Mouse (Mus musculus): ENCODE data around the gene Rpl27. TPM values are rescaled to one million over a fixed set of nuclear protein-coding genes. Genes with fewer than 3 reads are reported as not detected.
"Not testable (repeated sequence)": the region's sequence is repeated elsewhere in the genome, so short reads cannot be mapped to it uniquely, and the experiment has no call there.

Rpl27 gene
- total RNA-seq (2021) = 10 to 100 TPM; 49.7 to 52.9 TPM
- long read RNA-seq, experiment 1, transcript Rpl27-201 (5 exons, 614 nt) = major isoform, 38 of 55 reads
- long read RNA-seq, experiment 1, transcript Rpl27-202 (4 exons, 732 nt) = minor isoform, 15 of 55 reads
- long read RNA-seq, experiment 1, partial matches to known transcripts = 0 of 55 reads
- long read RNA-seq, experiment 1, other reads (novel, unspliced or antisense) = 2 of 55 reads
- long read RNA-seq, experiment 2, transcript Rpl27-201 (5 exons, 614 nt) = major isoform, 32 of 44 reads
- long read RNA-seq, experiment 2, transcript Rpl27-202 (4 exons, 732 nt) = minor isoform, 11 of 44 reads
- long read RNA-seq, experiment 2, partial matches to known transcripts = 1 of 44 reads
- long read RNA-seq, experiment 2, other reads (novel, unspliced or antisense) = 0 of 44 reads

DNA sequence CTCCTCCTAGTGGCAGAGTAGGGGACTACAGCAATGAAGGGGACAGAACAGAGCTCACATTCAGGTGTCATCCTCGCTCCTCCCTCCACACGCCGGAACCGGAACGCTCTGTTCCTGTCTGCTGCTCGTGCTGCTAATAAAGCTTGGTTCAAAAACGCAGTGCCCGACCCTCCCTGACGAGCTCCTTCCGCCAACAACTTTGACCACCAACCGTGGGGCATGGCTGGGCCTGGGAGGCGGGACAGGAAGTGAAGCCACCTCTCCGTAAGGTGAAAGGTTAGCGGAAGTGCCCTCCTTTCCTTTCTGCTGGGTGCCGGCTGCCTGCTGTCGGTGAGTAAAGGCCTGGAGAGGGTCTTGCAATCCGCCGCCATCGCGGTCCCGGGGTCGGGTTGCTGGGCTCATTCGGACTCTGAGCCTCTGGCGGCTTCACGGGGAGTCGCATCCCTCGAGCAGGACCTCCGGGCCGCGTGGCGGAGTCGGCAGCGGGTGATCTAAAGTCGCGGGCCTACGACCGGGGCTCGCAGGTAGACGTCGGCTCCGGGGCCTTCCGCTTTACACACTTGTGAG, at the start of gene Rpl27:
TSS of gene Rpl27 (plus strand) at position 172 of the 567 bp plus-strand sequence.
- peak; percentile 93 to 95 for DNase-seq
- intact Hi-C loops (cut with DNase I) = no loop called here

- intact Hi-C loops (cut with DNase I) = loop anchor here (1.0 to 5.0 kb wide), 3 partner anchors 40 to 183 kb away; no protein-coding TSS in a partner anchor
- DNase-seq = peak; percentile 80 to 88
Observed at GRCm38 (mm10) chr11:101395110-101395509, 47.0 kb upstream of the Rpl27 start.

- intact Hi-C loops (cut with DNase I) = no loop called here
Observed at GRCm38 (mm10) chr11:101415306-101415705, 26.8 kb upstream of the Rpl27 start.

DNA sequence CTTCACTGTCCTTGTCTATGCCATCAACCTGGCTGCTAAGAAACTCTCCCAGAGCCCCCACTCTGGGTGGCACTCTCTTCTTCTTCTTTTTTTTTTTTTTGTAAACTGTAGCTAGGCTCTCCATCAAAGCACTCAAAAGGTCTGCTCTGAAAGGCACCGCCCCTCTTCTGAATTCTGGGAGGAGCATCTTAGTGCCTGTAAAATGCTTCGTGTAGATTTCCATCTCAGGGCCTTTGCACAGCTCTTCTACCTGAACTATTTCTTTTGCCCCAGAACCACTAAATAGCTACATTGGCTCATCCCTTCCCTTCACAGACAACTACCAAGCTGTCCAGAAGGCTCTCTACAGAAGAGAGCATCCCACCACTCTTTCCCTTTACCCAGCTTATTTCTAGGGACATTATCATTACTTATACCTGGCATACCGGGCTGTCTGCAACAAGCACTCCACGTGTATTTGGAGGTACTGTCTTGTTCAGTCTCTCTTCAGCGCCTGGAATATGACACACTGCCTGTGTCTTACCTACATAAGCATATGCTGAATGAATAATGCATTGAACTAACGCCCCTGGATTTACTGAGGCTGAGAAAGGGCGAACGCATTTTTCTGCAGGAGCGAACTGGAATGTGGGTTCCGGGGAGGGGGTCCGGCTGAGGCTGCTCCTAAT, 25.5 kb upstream of the Rpl27 start:
- no peak for DNase-seq
- intact Hi-C loops (cut with DNase I) = no loop called here

More at GRCm38 (mm10) chr11:101415306-101415705, 26.8 kb upstream of the Rpl27 start:
- no peak for DNase-seq

DNA sequence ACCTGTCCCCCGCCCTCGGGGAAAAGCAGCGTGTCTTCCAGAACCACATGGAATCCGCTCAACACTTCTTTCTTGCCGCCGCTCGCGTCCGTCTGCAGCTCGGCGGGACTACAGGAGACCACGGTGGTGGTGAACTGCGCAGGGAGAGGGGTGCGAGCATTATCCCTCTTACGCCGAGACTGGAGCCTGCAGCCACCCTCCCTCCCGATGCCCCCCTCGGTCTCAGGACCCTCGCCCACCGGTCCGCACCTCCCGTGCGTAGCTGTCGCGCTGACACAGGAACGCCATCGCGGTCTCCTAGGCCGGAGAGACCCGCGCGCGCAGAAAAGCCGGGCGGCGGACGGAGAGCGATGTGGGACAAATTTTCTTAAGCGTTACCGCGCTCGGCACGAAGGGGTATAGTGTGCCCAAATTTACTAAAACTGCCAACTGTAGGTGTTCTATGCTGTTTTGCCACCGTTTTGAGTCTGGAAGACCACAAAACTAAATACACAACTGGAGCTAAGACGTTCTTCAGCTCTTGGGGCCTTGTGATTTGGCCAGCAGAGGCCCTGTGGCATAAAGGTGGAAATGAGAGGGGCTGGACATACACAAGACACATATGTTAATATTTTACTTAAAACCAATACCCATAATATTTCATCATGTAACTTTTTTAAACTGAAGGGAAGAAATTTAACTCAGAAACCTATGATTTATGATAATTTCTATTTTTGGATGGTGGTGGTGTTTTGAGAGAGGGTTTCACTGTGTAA, 24.8 kb upstream of the Rpl27 start, which contains the start of gene Aarsd1:
TSS of gene Aarsd1 (minus strand) at position 515 of the 755 bp plus-strand sequence.
- peak; percentile 89 to 94 for DNase-seq
- intact Hi-C loops (cut with DNase I) = no loop called here

DNA sequence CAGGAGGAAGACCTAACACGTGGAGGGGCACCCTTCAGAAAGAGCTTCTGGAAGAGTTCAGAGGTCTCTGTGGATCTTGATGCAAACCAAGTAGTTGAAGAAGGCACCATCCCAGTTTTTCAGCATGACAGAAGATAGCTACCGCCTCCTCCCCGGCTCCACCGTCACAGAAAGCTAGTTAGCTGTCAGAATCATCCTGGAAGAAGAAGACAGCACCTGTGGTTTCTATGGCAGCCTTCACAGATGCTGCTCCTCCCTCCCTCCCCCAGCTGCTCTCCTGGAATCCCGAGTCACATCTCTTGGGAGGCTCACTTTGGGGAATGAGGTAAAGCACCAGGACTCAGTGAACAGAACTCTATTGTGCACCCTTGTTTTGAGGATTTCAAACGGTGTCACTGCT, 23.1 kb upstream of the Rpl27 start:
- intact Hi-C loops (cut with DNase I) = no loop called here
- DNase-seq = no peak

DNA sequence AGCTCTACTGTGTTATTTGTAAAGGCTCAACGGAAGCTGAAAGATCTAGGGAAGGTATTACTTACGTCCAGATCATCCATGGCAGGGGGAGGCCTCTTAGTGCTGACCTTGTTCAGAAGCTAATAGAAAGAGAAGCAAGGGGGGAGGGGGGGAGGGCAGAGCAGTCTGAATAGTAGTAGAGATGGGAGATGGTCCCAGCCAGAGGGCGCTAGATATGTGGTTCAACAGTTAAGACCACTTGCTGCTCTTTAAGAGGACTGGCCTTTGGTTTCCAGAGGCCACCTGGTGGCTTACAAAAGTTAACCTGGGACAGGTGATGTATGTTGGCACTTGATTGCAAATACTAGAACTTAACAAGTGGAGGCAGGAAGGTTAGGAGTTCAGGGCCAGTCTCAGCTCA, 22.5 kb upstream of the Rpl27 start:
- intact Hi-C loops (cut with DNase I) = no loop called here
- no peak for DNase-seq

DNA sequence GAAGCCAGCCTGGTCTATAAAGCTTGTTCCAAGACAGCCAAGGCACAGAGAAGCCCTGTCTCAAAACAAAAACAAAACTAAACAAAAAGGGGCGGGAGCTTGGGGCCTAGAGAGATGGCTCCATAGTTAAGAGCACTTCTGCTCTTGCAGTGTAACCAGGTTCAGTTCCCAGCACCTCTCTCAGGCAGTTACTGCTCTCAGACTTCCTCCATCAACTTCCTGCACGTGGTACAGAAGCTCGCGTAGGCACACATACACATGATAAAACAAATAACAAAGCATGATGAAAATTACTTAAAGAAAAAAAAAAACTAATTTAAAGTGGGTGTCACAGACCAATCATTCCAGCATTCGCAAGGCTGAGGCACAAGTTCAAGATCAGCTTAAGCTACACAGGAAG, 21.9 kb upstream of the Rpl27 start:
- intact Hi-C loops (cut with DNase I) = no loop called here
- DNase-seq = no peak

- intact Hi-C loops (cut with DNase I) = no loop called here
- peak; percentile 33 to 36 for DNase-seq
Observed at GRCm38 (mm10) chr11:101424105-101424851, 17.8 kb upstream of the Rpl27 start, which contains the start of gene Gm27029. Gene Gm27029, minus strand, starts transcription at chr11:101424796.

DNA sequence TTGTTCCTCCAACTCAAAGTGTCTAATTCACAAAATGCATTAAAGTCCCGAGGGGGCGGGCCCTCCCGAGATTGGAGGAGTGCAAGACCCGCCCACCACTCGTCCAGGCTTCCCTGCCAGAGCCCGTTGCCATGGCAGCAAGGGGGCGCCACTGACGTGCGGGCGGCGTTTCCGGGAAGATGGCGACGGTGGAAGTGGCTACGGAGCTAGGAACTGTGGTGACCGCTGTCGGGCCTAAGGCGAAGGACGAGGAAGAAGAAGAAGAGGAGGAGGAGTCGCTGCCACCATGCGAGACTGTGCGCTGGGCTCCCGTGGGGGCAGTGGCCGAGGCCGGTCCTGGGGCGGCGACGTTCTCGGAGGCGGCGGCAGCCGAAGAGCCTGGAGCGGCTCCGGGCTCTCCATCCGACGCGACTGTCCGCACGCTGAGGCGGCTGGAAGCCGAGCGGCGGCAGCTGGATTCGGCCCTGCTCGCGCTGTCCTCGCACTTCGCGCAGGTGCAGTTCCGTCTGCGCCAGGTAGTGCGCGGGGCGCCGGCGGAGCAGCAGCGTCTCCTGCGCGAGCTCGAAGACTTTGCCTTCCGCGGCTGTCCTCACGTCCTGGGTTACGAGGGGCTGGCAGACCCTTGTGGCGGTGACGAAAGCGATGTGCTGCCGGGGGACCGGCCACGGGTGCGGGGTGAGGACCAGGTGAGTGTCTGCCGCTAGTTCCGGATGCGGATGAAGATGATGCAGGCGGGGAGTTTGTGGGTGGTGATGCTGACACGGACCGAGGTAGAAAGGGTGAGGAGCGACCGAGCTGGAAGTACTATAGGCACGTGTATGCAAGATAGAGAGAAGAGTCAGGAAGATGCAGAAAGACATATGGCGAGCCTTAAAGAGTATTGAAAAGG, 16.9 kb upstream of the Rpl27 start, which contains the start of the genes Rundc1 and Ptges3l:
TSS of gene Rundc1 (plus strand) at position 161 of the 889 bp plus-strand sequence.
TSS of gene Ptges3l (minus strand) at position 409 of the 889 bp plus-strand sequence.
- intact Hi-C loops (cut with DNase I) = no loop called here
- DNase-seq = peak; percentile 99 to 100

GRCm38 (mm10) chr11:101426165-101426564, 15.9 kb upstream of the Rpl27 start:
- no peak for DNase-seq
- intact Hi-C loops (cut with DNase I) = no loop called here

- intact Hi-C loops (cut with DNase I) = no loop called here
- no peak for DNase-seq
Observed at GRCm38 (mm10) chr11:101431327-101431726, 10.8 kb upstream of the Rpl27 start.

- intact Hi-C loops (cut with DNase I) = no loop called here
- DNase-seq = no peak
Observed at GRCm38 (mm10) chr11:101433396-101433795, 8.7 kb upstream of the Rpl27 start.

DNA sequence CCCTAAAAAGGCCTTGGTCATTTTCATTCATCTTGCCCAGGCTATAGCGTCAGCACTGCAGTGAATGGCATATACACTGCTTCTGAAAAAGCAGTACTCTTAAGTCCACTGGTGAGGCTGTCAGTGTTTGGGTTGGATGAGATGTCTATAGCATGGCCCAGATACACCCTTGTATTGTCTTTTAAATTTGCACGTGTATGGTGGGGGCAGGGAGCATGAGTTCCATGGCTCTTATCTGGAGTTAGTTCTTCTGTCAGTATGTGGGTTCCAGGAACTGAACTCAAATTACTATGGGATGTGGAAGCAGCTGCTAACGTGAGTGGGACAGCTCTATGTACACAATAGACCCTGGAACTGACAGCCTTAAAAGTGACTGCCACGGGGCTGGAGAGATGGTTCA, 6.3 kb upstream of the Rpl27 start:
- intact Hi-C loops (cut with DNase I) = no loop called here
- no peak for DNase-seq

DNA sequence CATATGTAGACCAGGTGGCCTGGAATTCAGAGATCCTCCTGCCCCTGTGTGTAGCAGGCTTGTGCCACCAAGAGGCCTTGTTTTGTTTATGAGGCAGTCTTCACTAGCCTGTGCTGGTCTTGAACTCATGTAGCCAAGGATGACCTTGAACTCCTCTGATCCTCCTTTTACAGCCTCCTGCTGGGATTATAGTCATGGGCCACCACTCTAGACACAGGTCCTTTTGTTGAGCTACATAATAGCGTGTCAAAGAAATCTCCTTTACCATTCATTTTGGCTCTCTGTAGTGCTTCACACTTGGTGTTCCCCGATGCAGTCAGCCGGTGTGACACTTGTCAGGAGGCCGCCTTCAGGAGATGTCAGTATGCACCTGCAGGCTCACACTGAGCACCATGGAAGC, 5.2 kb upstream of the Rpl27 start:
- intact Hi-C loops (cut with DNase I) = no loop called here
- DNase-seq = no peak

- intact Hi-C loops (cut with DNase I); DNase-seq: not testable (repeated sequence)
Observed at GRCm38 (mm10) chr11:101438006-101438405, 4.1 kb upstream of the Rpl27 start.

GRCm38 (mm10) chr11:101441450-101442126, 510 bp upstream of the Rpl27 start:
- intact Hi-C loops (cut with DNase I); DNase-seq: not testable (repeated sequence)

DNA sequence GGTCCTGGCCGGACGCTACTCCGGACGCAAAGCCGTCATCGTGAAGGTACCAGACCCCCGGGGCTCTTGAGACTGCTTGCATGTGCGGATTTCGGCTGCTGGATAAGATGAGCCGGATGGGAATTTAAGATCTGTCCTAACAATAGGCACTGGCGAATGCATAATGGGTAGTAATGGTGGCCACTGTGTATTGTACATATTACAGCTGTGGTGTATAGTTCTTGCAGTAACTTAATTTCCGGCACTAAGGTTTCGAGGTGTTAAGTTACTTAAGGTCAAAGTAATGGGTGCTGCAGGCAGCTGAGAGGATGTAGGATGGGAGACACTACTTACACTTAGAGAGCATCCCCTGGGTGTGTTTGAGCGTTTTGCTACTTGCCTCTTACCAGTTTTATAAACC, 662 bp downstream of the Rpl27 start:
- no peak for DNase-seq
- intact Hi-C loops (cut with DNase I) = no loop called here
